Mouse (Mus musculus): ENCODE measurements around the gene Dusp12.

DNA sequence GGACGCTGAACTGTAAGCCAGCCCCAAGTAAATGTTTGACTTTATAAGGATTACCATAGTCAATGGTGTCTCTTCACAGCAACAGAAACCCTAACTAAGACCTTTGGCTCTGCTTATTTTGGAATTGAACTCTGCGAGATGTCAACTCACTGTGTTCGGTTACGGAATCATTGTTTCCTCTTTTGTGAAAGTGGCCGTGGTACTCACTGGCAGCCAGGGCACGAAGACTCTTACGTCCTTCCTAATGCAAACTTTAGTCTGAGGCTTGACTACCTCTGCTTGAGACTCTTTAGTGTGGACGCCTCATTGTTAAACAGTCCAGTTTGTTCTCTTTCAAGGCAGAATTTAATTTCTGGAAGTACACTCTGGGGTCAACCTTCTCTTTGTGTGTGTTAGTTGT is 34.0 kb upstream of the Dusp12 start:
- TF ChIP-seq CTCF (IDR thresholded peaks at IDR 0.05; ENCODE audit: low read depth, low read length): no peak
- no peak for TF ChIP-seq TAL1 (conservative IDR thresholded peaks at IDR 0.05; ENCODE audit: low read depth, low read length)
- no peak for TF ChIP-seq GATA1 (IDR thresholded peaks at IDR 0.05; ENCODE audit: borderline replicate concordance, low read length)
- TF ChIP-seq POLR2AphosphoS5 (IDR thresholded peaks at IDR 0.05; ENCODE audit: insufficient replicate concordance, low read depth, low read length): no peak

Data from G1E (cell line).